Mouse (Mus musculus): Measurements from ENCODE around the gene Ahcyl1. TPM values are rescaled to one million over a fixed set of nuclear protein-coding genes. Genes with fewer than 3 reads are reported as not detected.

Ahcyl1 gene
- polyA plus RNA-seq, 1 experiment: 72.1 TPM

DNA sequence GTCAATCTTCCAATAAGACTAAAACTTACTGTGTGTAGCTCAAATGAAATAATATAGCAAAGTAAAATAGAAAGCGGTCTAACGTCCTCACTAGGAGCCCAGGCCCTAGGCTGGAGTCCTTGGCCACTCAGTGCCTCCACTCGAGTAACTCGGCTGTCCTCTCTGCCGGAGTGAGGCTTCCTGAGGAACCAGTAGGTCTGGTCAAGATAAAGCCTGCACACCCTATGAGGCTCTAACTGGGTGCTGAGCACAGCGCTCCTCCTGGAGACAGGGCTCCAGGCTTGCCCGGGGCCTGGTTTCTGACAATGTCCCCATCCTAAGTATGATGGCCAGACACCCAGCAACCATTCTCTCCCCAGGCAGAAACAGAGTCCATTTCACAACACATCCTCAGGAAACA lies 73.8 kb downstream of the Ahcyl1 start:
- H3K27me3 ChIP-seq (ENCODE audit: control insufficient read depth, insufficient read depth, insufficient read length): no peaks in the 10 kb centered on the region
- no peak overlapping the region for H3ac ChIP-seq (ENCODE audit: control insufficient read depth, insufficient read length, low read depth)
- no peaks in the 10 kb centered on the region for H3K79me2 ChIP-seq (ENCODE audit: control insufficient read depth, insufficient read depth)
- H3K36me3 ChIP-seq (ENCODE audit: control insufficient read depth, insufficient read depth): peaks cover 95% of the 10 kb centered on the region
- H3K79me3 ChIP-seq (ENCODE audit: low read depth): no peaks in the 10 kb centered on the region
- no peak for TF ChIP-seq CTCF (IDR thresholded peaks at IDR 0.05; ENCODE audit: control insufficient read depth, insufficient read depth, insufficient read length)
- no peak overlapping the region for H3K4me3 ChIP-seq (ENCODE audit: insufficient read depth, poor library complexity, severe bottlenecking)

DNA sequence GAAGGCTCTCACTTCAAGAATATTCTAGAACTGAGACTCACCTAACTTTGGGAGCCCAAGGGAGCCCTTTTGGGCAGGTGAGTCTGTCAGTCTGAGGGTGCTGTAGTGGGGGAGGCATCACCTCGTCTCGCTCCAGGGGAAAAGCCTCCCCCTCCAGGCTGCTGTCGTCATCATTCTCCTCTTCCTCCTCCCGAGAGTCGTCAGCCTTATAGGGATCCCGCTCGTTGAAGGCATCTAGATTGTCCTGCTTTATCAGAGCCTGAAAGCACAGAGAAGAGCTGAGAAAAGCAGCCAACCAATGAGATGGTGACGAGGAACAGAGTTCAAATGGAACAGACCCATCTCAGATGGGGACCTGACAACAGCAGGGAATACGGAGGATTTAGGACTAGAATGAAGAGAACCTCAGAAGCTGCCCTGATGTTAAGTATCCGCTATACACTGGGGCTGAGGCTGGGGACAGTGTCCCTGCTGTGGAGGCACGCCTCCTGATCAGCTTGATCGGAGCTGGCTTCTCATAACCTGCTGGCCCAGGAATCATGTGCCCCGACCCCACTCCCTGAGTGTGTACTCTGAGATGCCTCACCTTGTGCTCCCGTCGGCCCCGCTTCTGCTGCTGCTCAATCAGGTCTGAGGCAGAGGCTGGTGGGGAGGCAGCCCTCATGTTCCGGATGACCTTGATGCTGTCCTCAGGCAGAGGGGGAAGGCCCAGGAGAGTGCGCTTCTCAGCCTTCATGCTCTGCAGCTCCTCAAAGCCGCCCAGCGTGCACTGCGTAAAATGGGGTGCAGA lies 74.9 kb downstream of the Ahcyl1 start:
- no peak for TF ChIP-seq USF1 (IDR thresholded peaks at IDR 0.05; ENCODE audit: low read depth)
- no peak for TF ChIP-seq CEBPB (IDR thresholded peaks at IDR 0.05; ENCODE audit: low read depth)
- TF ChIP-seq CTCF (IDR thresholded peaks at IDR 0.05; ENCODE audit: control insufficient read depth, insufficient read depth, insufficient read length): no peak
- TF ChIP-seq MYOD1 (IDR thresholded peaks at IDR 0.05; ENCODE audit: control insufficient read depth, insufficient read length, low read depth): no peak
- TF ChIP-seq FOSL1 (IDR thresholded peaks at IDR 0.05; ENCODE audit: insufficient read depth, low read length, poor library complexity, severe bottlenecking): no peak
- no peak for TF ChIP-seq MAX (IDR thresholded peaks at IDR 0.05)
- TF ChIP-seq MYOG (IDR thresholded peaks at IDR 0.05; ENCODE audit: control insufficient read depth, extremely low read depth, insufficient read length): no peak
- H3K36me3 ChIP-seq (ENCODE audit: control insufficient read depth, insufficient read depth): peaks cover 95% of the 10 kb centered on the region

GRCm38 (mm10) chr3:107619911-107620310 lies 76.4 kb downstream of the Ahcyl1 start:
- Histone ChIP-seq H3ac (ENCODE audit: control insufficient read depth, insufficient read length, low read depth) (no peak overlapping the region), H3K79me3 (ENCODE audit: low read depth) (no peaks in the 10 kb centered on the region), H3K27me3 (ENCODE audit: control insufficient read depth, insufficient read depth, insufficient read length) (no peaks in the 10 kb centered on the region), H3K36me3 (ENCODE audit: control insufficient read depth, insufficient read depth) (peaks cover 95% of the 10 kb centered on the region), H3K79me2 (ENCODE audit: control insufficient read depth, insufficient read depth) (no peaks in the 10 kb centered on the region), H3K4me3 (ENCODE audit: insufficient read depth, poor library complexity, severe bottlenecking) (no peak overlapping the region)
- TF ChIP-seq CEBPB (IDR thresholded peaks at IDR 0.05; ENCODE audit: low read depth) (no peak), CTCF (IDR thresholded peaks at IDR 0.05; ENCODE audit: control insufficient read depth, insufficient read depth, insufficient read length) (no peak), FOSL1 (IDR thresholded peaks at IDR 0.05; ENCODE audit: insufficient read depth, low read length, poor library complexity, severe bottlenecking) (no peak), MYOG (IDR thresholded peaks at IDR 0.05; ENCODE audit: control insufficient read depth, extremely low read depth, insufficient read length) (no peak), USF1 (IDR thresholded peaks at IDR 0.05; ENCODE audit: low read depth) (no peak), MAX (IDR thresholded peaks at IDR 0.05) (no peak)

More for the DNA sequence above, 74.9 kb downstream of the Ahcyl1 start:
- no peak overlapping the region for H3ac ChIP-seq (ENCODE audit: control insufficient read depth, insufficient read length, low read depth)
- H3K4me3 ChIP-seq (ENCODE audit: insufficient read depth, poor library complexity, severe bottlenecking): no peak overlapping the region
- H3K27me3 ChIP-seq (ENCODE audit: control insufficient read depth, insufficient read depth, insufficient read length): no peaks in the 10 kb centered on the region
- no peaks in the 10 kb centered on the region for H3K79me2 ChIP-seq (ENCODE audit: control insufficient read depth, insufficient read depth)
- H3K79me3 ChIP-seq (ENCODE audit: low read depth): no peaks in the 10 kb centered on the region

GRCm38 (mm10) chr3:107617800-107618199 lies 78.6 kb downstream of the Ahcyl1 start:
- Histone ChIP-seq H3ac (ENCODE audit: control insufficient read depth, insufficient read length, low read depth) (no peak overlapping the region), H3K36me3 (ENCODE audit: control insufficient read depth, insufficient read depth) (peaks cover 96% of the 10 kb centered on the region), H3K27me3 (ENCODE audit: control insufficient read depth, insufficient read depth, insufficient read length) (no peaks in the 10 kb centered on the region), H3K79me2 (ENCODE audit: control insufficient read depth, insufficient read depth) (no peaks in the 10 kb centered on the region), H3K4me3 (ENCODE audit: insufficient read depth, poor library complexity, severe bottlenecking) (no peak overlapping the region), H3K79me3 (ENCODE audit: low read depth) (no peaks in the 10 kb centered on the region)
- TF ChIP-seq FOSL1 (IDR thresholded peaks at IDR 0.05; ENCODE audit: insufficient read depth, low read length, poor library complexity, severe bottlenecking) (no peak), MYOD1 (IDR thresholded peaks at IDR 0.05; ENCODE audit: control insufficient read depth, insufficient read length, low read depth) (no peak), MAX (IDR thresholded peaks at IDR 0.05) (no peak), USF1 (IDR thresholded peaks at IDR 0.05; ENCODE audit: low read depth) (no peak), CEBPB (IDR thresholded peaks at IDR 0.05; ENCODE audit: low read depth) (no peak)

Other genes with a start within 250 kb of the Ahcyl1 start
- gene Kcnc4, start 237.0 kb downstream of the Ahcyl1 start, polyA plus RNA-seq (2012; fragmentation: generic; extraction: Trizol): not detected
- gene Slc6a17, start 178.5 kb downstream of the Ahcyl1 start, polyA plus RNA-seq (2012; fragmentation: generic; extraction: Trizol): 3.2 TPM
- gene Ubl4b, start 141.5 kb downstream of the Ahcyl1 start, polyA plus RNA-seq (2012; fragmentation: generic; extraction: Trizol): not detected
- gene Alx3, start 101.5 kb downstream of the Ahcyl1 start, polyA plus RNA-seq (2012; fragmentation: generic; extraction: Trizol): not detected
- not detected for gene Gm10961, start 65.2 kb downstream of the Ahcyl1 start, polyA plus RNA-seq (2012; fragmentation: generic; extraction: Trizol)
- gene Strip1, start 64.9 kb downstream of the Ahcyl1 start, polyA plus RNA-seq (2012; fragmentation: generic; extraction: Trizol): 35.2 TPM
- 169 TPM for gene Csf1, start 63.9 kb upstream of the Ahcyl1 start, polyA plus RNA-seq (2012; fragmentation: generic; extraction: Trizol)
- not detected for gene Eps8l3, start 180.7 kb upstream of the Ahcyl1 start, polyA plus RNA-seq (2012; fragmentation: generic; extraction: Trizol)
- gene Gstm5, start 199.3 kb upstream of the Ahcyl1 start, polyA plus RNA-seq (2012; fragmentation: generic; extraction: Trizol): 20.7 TPM
- 0.21 TPM for gene Gstm7, start 235.3 kb upstream of the Ahcyl1 start, polyA plus RNA-seq (2012; fragmentation: generic; extraction: Trizol)
- not detected for gene Gstm6, start 247.2 kb upstream of the Ahcyl1 start, polyA plus RNA-seq (2012; fragmentation: generic; extraction: Trizol)